8 mouse cellular contexts compared by ENCODE assay signal in the genomic region with DNA sequence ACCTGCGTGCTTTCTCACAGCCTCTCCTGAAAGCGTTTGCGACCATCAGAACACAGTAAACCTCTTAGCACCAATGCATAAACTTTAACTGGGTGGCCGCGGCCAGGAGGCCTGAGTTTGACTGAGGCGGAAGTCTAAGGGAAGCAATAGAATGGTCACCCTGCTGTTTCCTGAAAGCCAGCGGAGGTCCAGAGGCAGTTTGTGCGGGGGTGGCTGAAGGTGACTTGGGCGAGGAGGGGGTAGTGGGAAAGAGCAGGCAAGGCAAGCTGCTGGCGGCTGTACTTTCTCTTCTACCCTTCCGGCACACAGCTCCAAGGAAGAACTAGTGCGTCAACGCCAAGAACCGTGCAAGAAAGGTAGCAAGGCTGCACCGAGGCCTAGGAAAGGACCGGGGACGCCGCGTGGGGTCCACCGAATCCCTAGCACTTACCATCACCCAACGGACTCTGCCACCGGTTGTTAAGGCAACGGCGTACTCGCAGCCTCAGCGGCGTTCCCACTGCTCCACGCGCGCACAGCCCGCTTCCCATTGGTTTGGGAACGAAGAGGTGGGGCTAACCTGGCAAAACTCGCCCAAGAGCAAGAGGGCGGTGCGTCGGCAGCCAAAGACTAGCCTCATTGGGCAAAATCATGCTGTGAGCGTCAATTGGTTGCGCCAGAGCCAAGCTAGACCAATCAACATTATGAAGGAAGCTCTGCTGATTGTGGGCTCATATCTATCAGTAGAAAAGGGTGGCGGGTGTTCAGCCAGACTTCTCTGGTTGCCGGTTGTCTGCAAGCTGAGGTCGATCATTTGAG. TPM values are rescaled to one million over a fixed set of nuclear protein-coding genes. Genes with fewer than 3 reads are reported as not detected.
DNase-seq lines count a peak whose midpoint lies in the region; ATAC-seq lines count a peak whose summit lies in the region.

A gene (minus strand): TSS at position 528 of the 798 bp plus-strand sequence.
A gene (plus strand): TSS at position 674 of the 798 bp plus-strand sequence.

- H3K27ac ChIP-seq in brown adipose tissue, adult 24 weeks (replicated peaks; ENCODE audit: low read depth, low read length), result peak within 1 kb of the TSS; percentile 31
- peak within 1 kb of the TSS; percentile 54 for H3K27ac ChIP-seq in heart, embryonic 13.5 days (replicated peaks)
- peak within 1 kb of the TSS; percentile 72 for H3K27ac ChIP-seq in liver, embryonic 12.5 days
- H3K27ac ChIP-seq in stomach, embryonic 15.5 days, result peak within 1 kb of the TSS; percentile 61; the same call in 1 of the 2 replicates

- no peaks in the 10 kb centered on the region for H3K27me3 ChIP-seq in heart, embryonic 13.5 days (replicated peaks)
- no peaks in the 10 kb centered on the region for H3K27me3 ChIP-seq in liver, embryonic 12.5 days (replicated peaks)
- H3K27me3 ChIP-seq in stomach, embryonic 15.5 days (replicated peaks), result no peaks in the 10 kb centered on the region

- 14% methylated on average over 41 of the region's 41 CpGs for WGBS in heart, embryonic 13.5 days
- 10% methylated on average over 40 of the region's 41 CpGs for WGBS in liver, embryonic 12.5 days (ENCODE audit: insufficient replicate concordance)
- 19% methylated on average over 41 of the region's 41 CpGs for WGBS in stomach, embryonic 15.5 days

- peak; percentile 92 for DNase-seq in CD4-positive, CD25-positive, alpha-beta regulatory T cell, adult 2 months (ENCODE audit: low read depth, low spot score)
- peak; percentile 46 for DNase-seq in fat pad, adult 2 months (ENCODE audit: extremely low read depth, low read depth, low spot score)
- peak; percentile 91 for DNase-seq in kidney, postnatal 10 days
- peak; percentile 72 to 81 for DNase-seq in natural killer cell, adult 2 months (ENCODE audit: low spot score in 2 of 2)

- H3K36me3 ChIP-seq in heart, embryonic 13.5 days, result peaks cover 10% of the 10 kb centered on the region; the same call in 1 of the 2 replicates
- no peaks in the 10 kb centered on the region for H3K36me3 ChIP-seq in liver, embryonic 12.5 days
- H3K36me3 ChIP-seq in stomach, embryonic 15.5 days, result no peaks in the 10 kb centered on the region

- ATAC-seq in heart, embryonic 13.5 days (ENCODE audit: extremely low read depth, insufficient number of reproducible peaks, low FRiP score, low TSS enrichment), result peak; percentile 90
- ATAC-seq in liver, embryonic 12.5 days, result peak; percentile 98
- peak; percentile 98 for ATAC-seq in stomach, embryonic 15.5 days (ENCODE audit: insufficient read depth, low FRiP score, low read depth)

- H3K4me1 ChIP-seq in brown adipose tissue, adult 24 weeks (ENCODE audit: control insufficient read depth, insufficient read depth, insufficient read length, low read length), result peaks cover 2% of the 10 kb centered on the region; the same call in 1 of the 2 replicates
- peaks cover 9% of the 10 kb centered on the region for H3K4me1 ChIP-seq in heart, embryonic 13.5 days
- peaks cover 6% of the 10 kb centered on the region; the same call in 1 of the 2 replicates for H3K4me1 ChIP-seq in liver, embryonic 12.5 days
- H3K4me1 ChIP-seq in stomach, embryonic 15.5 days, result no peaks in the 10 kb centered on the region; the same call in 1 of the 2 replicates

- peak within 1 kb of the TSS; percentile 71 for H3K4me2 ChIP-seq in heart, embryonic 13.5 days
- peak within 1 kb of the TSS; percentile 73 for H3K4me2 ChIP-seq in liver, embryonic 12.5 days
- H3K4me2 ChIP-seq in stomach, embryonic 15.5 days, result peak within 1 kb of the TSS; percentile 52

- no peaks in the 10 kb centered on the region for H3K9me3 ChIP-seq in heart, embryonic 13.5 days
- H3K9me3 ChIP-seq in liver, embryonic 12.5 days (replicated peaks), result no peaks in the 10 kb centered on the region
- no peaks in the 10 kb centered on the region for H3K9me3 ChIP-seq in stomach, embryonic 15.5 days

- H3K4me3 ChIP-seq in brown adipose tissue, adult 24 weeks (ENCODE audit: insufficient read depth, low read depth, low read length), result peak within 1 kb of the TSS; percentile 83
- peak within 1 kb of the TSS; percentile 66 for H3K4me3 ChIP-seq in heart, embryonic 13.5 days
- H3K4me3 ChIP-seq in liver, embryonic 12.5 days, result peak within 1 kb of the TSS; percentile 70
- peak within 1 kb of the TSS; percentile 56 for H3K4me3 ChIP-seq in stomach, embryonic 15.5 days (replicated peaks)

- peak within 1 kb of the TSS; percentile 80 for H3K9ac ChIP-seq in heart, embryonic 13.5 days
- peak within 1 kb of the TSS; percentile 76 for H3K9ac ChIP-seq in liver, embryonic 12.5 days
- 0 out of 2 replicates have a peak within 1 kb of the TSS, but pooled peaks have one; percentile 4 for H3K9ac ChIP-seq in stomach, embryonic 15.5 days

RNA-seq across cellular contexts. Expression of the first gene that starts in this region (rescaled TPM):
- 40.1 and 42.6 TPM in 2 replicates for polyA plus RNA-seq in brown adipose tissue, adult 24 weeks (2012; ENCODE audit: insufficient read depth, insufficient read length, missing spikeins)
- polyA plus RNA-seq in heart, embryonic 13.5 days (2015; fragmentation: Nextera tagmentation; extraction: Ambion mirVana), result 48.3 and 52.2 TPM in 2 replicates
- polyA plus RNA-seq in liver, embryonic 12.5 days (2016; fragmentation: Nextera tagmentation; extraction: Ambion mirVana), result 41.1 and 45.9 TPM in 2 replicates
- polyA plus RNA-seq in stomach, embryonic 15.5 days (2015; fragmentation: Nextera tagmentation; extraction: Ambion mirVana), result 64.8 and 75.0 TPM in 2 replicates

RNA-seq across cellular contexts. Expression of the second gene that starts in this region (rescaled TPM):
- polyA plus RNA-seq in brown adipose tissue, adult 24 weeks (2012; ENCODE audit: insufficient read depth, insufficient read length, missing spikeins), result 81.7 and 105 TPM in 2 replicates
- polyA plus RNA-seq in heart, embryonic 13.5 days (2015; fragmentation: Nextera tagmentation; extraction: Ambion mirVana), result 16.2 and 16.6 TPM in 2 replicates
- 21.0 and 24.4 TPM in 2 replicates for polyA plus RNA-seq in liver, embryonic 12.5 days (2016; fragmentation: Nextera tagmentation; extraction: Ambion mirVana)
- 29.6 and 32.1 TPM in 2 replicates for polyA plus RNA-seq in stomach, embryonic 15.5 days (2015; fragmentation: Nextera tagmentation; extraction: Ambion mirVana)

Comparison
In these comparisons a context has a peak if more than half of its experiments do, and no peak if none do; other contexts are left out.
1. Peak in every context shown above with its lines: DNase-seq, ATAC-seq, H3K4me3 ChIP-seq and H3K27ac ChIP-seq.
2. H3K9ac ChIP-seq: peak in every context shown above with its lines; median percentile 80 in heart, embryonic 13.5 days; 76 in liver, embryonic 12.5 days; 4 in stomach, embryonic 15.5 days.